Mouse (Mus musculus) megakaryocyte, embryonic 14.5 days (primary cell): ENCODE measurements at regions not wholly inside any gene's neighbourhood (a gene's known extent, or its start where the extent isn't known, plus 50 kb on each side); places are given as distances from the start of the nearest gene placed in this dataset.

Experiments
- FLI1 ChIP-seq: IDR thresholded peaks from 2 replicates; pipeline ENCODE4 v1.6.1; 2012; ENCODE audit warnings: low read length, inconsistent platforms, mixed read lengths
- GATA1 ChIP-seq: IDR thresholded peaks from 3 replicates; pipeline ENCODE4 v1.6.1; 2012; ENCODE audit warnings: mixed read lengths, low read length, inconsistent platforms, borderline replicate concordance

- TF ChIP-seq FLI1 (no peak), GATA1 (no peak)
Observed at GRCm38 (mm10) chr5:46422738-46423137, 565.3 kb upstream of the Lcorl start.
